Mouse (Mus musculus) ES-E14 (cell line): ENCODE results near the gene Atf7ip. TPM values are rescaled to one million over a fixed set of nuclear protein-coding genes. Genes with fewer than 3 reads are reported as not detected.
"Not testable (repeated sequence)": the region's sequence is repeated elsewhere in the genome, so short reads cannot be mapped to it uniquely, and the experiment has no call there.

Experiments used
- DNase-seq: peaks from one replicate; pipeline ENCODE4 v3.0.0-alpha.2; 2013; ENCODE audit warnings: low read depth, low spot score
- H3K27ac ChIP-seq: 2 replicates; pipeline ENCODE4 v1.5.1; 2012; ENCODE audit warnings: low read depth, mild to moderate bottlenecking, low read length, moderate library complexity, mixed read lengths; ENCODE audit not compliant: poor library complexity, insufficient read depth, severe bottlenecking
- H3K36me3 ChIP-seq: 2 replicates; pipeline ENCODE4 v1.6.1; 2012; ENCODE audit warnings: mild to moderate bottlenecking, low read length, moderate library complexity, mixed read lengths; ENCODE audit not compliant: control insufficient read depth, poor library complexity, insufficient read depth, severe bottlenecking
- H3K4me1 ChIP-seq, 2 experiments: fragments of 150-350 bp in 1 of 2; sonication (generic) in 1 of 2; 2 replicates each; pipeline ENCODE4 v1.6.1; 2012; ENCODE audit warnings: low read length in 2 of 2, mild to moderate bottlenecking in 1 of 2, mixed read lengths in 1 of 2; ENCODE audit not compliant: control insufficient read depth in 2 of 2, insufficient read depth in 2 of 2, poor library complexity in 1 of 2
- H3K4me3 ChIP-seq, 2 experiments: fragments of 150-350 bp in 1 of 2; sonication (generic) in 1 of 2; 2 replicates each; pipeline ENCODE4 v1.5.1; 2012; ENCODE audit warnings: low read length in 2 of 2, low read depth in 1 of 2, mild to moderate bottlenecking in 1 of 2, mixed read lengths in 1 of 2; ENCODE audit not compliant: insufficient read depth in 1 of 2, poor library complexity in 1 of 2, severe bottlenecking in 1 of 2
- H3K9ac ChIP-seq: 2 replicates; pipeline ENCODE4 v1.6.1; 2012; ENCODE audit warnings: low read depth, mild to moderate bottlenecking, low read length, mixed read lengths; ENCODE audit not compliant: poor library complexity, insufficient read depth, severe bottlenecking
- H3K9me3 ChIP-seq: fragments of 150-350 bp; sonication (generic); 2 replicates; pipeline ENCODE4 v1.6.1; 2012; ENCODE audit warnings: low read depth, mild to moderate bottlenecking, low read length; ENCODE audit not compliant: control insufficient read depth, insufficient read depth
- CHD2 ChIP-seq: IDR thresholded peaks from 2 replicates; pipeline ENCODE4 v1.6.1; 2014; ENCODE audit warnings: mild to moderate bottlenecking, low read depth, low read length, inconsistent platforms
- HCFC1 ChIP-seq: IDR thresholded peaks from 2 replicates; pipeline ENCODE4 v1.6.1; 2012; ENCODE audit warnings: low read length, inconsistent platforms, borderline replicate concordance; ENCODE audit not compliant: insufficient read depth
- MAFK ChIP-seq: IDR thresholded peaks from 2 replicates; pipeline ENCODE4 v1.6.1; 2014; ENCODE audit warnings: mild to moderate bottlenecking, low read depth, low read length, inconsistent platforms; ENCODE audit not compliant: insufficient read depth
- ZC3H11A ChIP-seq: IDR thresholded peaks from 2 replicates; pipeline ENCODE4 v1.6.1; 2012; ENCODE audit warnings: low read depth, mild to moderate bottlenecking, inconsistent platforms, low read length, borderline replicate concordance
- ZNF384 ChIP-seq: IDR thresholded peaks from 2 replicates; pipeline ENCODE4 v1.6.1; 2012; ENCODE audit warnings: low read depth, low read length, inconsistent platforms
- in situ Hi-C, 2 experiments: fragments of 600-800 bp; cut with MboI; formaldehyde crosslinking; loops; one replicate each; pipeline ENCODE4 v1.15.1; 2025; ENCODE audit warnings: low sequenced_read_pairs in 2 of 2, inconsistent platforms in 1 of 2; ENCODE audit not compliant: unreplicated experiment in 2 of 2
- total RNA-seq: library from RNA; depleted of rRNA; stranded (reverse); fragments of 300-350 nt; gene quantifications from 2 replicates; pipeline ENCODE4 v1.2.3, GENCODE M21; 2012; rRNA removed

Gene Atf7ip
- 26.8 and 35.9 TPM in 2 replicates for total RNA-seq

DNA sequence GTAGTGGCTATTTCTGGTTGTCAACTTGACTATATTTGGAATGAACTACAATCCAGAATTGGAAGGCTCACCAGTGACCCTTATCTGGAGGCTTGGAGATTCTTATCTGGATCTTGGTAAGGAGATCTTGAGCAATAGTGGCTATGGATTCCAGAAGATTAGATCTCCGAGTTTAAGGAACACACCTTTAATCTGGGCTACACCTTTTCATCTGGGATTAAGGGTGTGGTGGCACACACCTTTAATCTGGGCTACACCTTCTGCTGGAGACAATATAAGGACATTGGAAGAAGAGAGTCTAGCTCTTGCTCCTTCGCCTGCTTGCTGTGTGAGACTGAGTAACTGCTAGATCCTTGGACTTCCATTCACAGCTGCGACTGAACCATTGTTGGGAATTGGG, at the start of gene Atf7ip:
TSS of gene Atf7ip (plus strand) at position 301 of the 400 bp plus-strand sequence.
- H3K27ac ChIP-seq, H3K4me1 ChIP-seq, H3K9ac ChIP-seq, H3K36me3 ChIP-seq, H3K9me3 ChIP-seq, in situ Hi-C loops, DNase-seq, H3K4me3 ChIP-seq: not testable (repeated sequence)

DNA sequence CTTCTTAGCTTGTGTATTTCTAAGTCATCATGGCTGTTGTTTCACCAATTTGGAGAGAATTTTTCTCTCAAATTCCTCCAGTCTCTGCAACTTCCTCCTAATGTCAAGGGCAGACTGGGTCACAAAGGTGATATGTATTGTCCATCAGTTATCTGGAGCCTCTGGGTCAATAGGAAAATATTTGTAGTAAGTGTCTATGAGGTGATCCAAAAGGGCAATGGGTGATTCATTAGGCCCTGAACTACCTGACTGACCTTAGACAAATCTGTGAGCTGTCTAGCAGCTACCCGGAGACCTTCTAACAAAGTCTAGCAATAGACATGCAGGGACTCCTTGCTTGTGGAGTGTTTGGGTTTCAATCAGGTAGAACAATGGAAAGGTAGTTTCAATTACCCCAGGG, 49.7 kb upstream of the Atf7ip start:
- TF ChIP-seq MAFK, result no peak
- TF ChIP-seq CHD2, result no peak
- no peak for TF ChIP-seq HCFC1
- TF ChIP-seq ZC3H11A, result no peak
- TF ChIP-seq ZNF384, result no peak
- in situ Hi-C loops, result no loop called here

DNA sequence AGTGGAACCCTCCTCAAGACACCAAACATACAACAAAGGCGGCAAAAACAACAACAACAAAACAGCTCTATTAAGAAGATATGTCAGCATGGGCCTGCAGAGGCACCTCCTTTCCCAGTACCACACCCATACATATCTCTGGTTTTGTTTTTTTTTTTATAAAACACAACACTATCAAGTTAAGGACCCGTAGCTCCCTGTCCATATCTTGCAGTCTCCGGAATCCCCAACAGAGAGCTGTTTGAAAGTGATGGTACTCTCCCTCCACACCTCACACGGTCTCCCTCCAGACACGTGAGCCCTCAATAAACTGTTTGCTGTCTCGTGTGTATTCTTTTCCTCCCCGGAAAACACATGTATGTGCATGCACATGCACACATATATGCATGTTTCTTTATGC, 46.8 kb upstream of the Atf7ip start:
- no peak for DNase-seq
- no peak overlapping the region for H3K4me3 ChIP-seq
- no peaks in the 10 kb centered on the region for H3K36me3 ChIP-seq
- H3K27ac ChIP-seq, result no peak overlapping the region
- TF ChIP-seq MAFK, result no peak
- no peak for TF ChIP-seq HCFC1
- TF ChIP-seq CHD2, result no peak
- no peak for TF ChIP-seq ZNF384
- TF ChIP-seq ZC3H11A, result no peak
- H3K4me1 ChIP-seq, result peaks cover 0 to 10% of the 10 kb centered on the region in 2 experiments; a peak in 2 of 4 replicates
- H3K9ac ChIP-seq, result no peak overlapping the region
- no peaks in the 10 kb centered on the region for H3K9me3 ChIP-seq
- in situ Hi-C loops, result no loop called here

More for the DNA sequence above, 49.7 kb upstream of the Atf7ip start:
- no peak for DNase-seq
- Histone ChIP-seq H3K9ac (no peak overlapping the region), H3K9me3 (no peaks in the 10 kb centered on the region), H3K27ac (no peak overlapping the region), H3K36me3 (no peaks in the 10 kb centered on the region), H3K4me3 (no peak overlapping the region), H3K4me1 (no peaks in the 10 kb centered on the region; a peak in 1 of 4 replicates)

DNA sequence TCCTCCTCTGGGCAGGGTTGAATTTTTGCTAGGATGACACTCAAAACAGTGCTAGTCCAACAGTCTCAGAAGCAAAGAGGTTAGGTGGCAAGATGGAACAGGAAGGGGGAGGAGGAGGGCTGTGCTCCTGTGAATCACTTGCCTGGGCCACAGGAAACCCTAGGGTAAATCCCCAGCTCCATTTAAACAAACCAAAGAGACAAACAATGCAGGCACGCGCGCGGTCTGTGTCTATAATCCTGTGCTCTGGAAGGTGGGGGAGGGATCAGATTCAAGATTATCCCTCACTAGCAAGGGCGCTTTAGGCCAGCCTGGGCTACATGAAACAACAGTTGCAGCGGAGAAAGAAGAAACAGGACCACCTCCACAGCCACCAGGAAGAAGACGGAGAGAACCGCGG, 42.5 kb upstream of the Atf7ip start:
- no peak for DNase-seq
- Histone ChIP-seq H3K4me1 (peaks cover 0 to 16% of the 10 kb centered on the region in 2 experiments; a peak in 2 of 4 replicates), H3K4me3 (0 out of 4 replicates have a peak overlapping the region, but pooled peaks of 1 of the 2 experiments have one; percentile 5), H3K27ac (no peak overlapping the region), H3K9ac (peak overlapping the region; percentile 2; the same call in 1 of the 2 replicates), H3K36me3 (peaks cover 5% of the 10 kb centered on the region; the same call in 1 of the 2 replicates), H3K9me3 (no peaks in the 10 kb centered on the region)
- in situ Hi-C loops, result no loop called here
- TF ChIP-seq HCFC1 (no peak), ZNF384 (no peak), CHD2 (no peak), MAFK (no peak), ZC3H11A (no peak)

DNA sequence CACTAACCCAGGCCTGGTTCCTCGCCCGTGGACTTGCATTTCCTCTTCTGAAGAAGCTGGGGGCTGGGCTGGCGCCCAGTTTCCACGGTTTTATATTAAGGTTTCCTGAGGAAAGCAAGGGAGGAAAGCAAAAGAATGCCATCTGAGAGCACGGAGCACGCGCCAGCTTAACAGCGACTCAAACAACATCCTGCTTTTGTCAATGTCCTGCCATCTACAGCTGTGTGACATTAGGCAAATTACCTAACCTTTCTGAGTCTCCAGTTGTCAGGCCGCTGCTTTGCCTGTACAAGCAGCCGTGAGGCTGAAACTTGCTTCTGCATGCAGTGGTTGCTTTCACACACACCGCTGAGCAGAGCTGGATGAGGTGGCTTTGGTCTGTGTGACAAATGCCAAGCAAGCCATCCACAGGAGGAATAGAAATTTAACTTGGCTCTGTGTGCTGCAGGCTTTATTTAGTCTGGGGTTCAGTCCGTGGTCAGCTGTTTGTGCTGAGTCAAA, 41.8 kb upstream of the Atf7ip start:
- no peak overlapping the region for H3K27ac ChIP-seq
- no peaks in the 10 kb centered on the region for H3K9me3 ChIP-seq
- peaks cover 0 to 20% of the 10 kb centered on the region in 2 experiments; a peak in 2 of 4 replicates for H3K4me1 ChIP-seq
- 0 out of 4 replicates have a peak overlapping the region, but pooled peaks of 1 of the 2 experiments have one; percentile 5 for H3K4me3 ChIP-seq
- in situ Hi-C loops, result no loop called here
- no peak for DNase-seq
- peaks cover 5% of the 10 kb centered on the region; the same call in 1 of the 2 replicates for H3K36me3 ChIP-seq
- peak overlapping the region; percentile 2; the same call in 1 of the 2 replicates for H3K9ac ChIP-seq
- TF ChIP-seq ZNF384 (no peak), CHD2 (no peak), MAFK (no peak), ZC3H11A (no peak), HCFC1 (no peak)
